Mouse (Mus musculus): ENCODE results near the gene Usp7.

Usp7 gene

DNA sequence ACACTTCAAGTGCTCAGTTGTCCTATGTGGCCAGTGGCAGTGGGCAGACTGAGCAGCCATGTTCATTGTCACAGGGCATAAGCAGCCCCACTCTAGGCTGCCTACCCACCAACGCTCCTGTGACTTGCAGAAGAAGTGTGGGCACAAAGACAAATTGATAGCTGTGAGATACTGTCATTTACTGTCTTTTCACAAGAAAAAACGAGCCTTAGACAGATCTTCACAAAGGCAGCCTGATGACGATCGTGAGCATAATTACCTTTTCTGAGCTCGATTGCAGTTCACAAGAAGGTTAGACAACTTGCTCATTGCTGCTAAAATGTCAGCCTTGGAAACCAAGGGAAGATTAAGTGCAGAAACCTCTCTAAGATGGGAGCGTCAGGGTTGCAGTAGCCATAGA lies 137.0 kb downstream of the Usp7 start:
- in situ Hi-C loops (cut with MboI, MseI): no loop called here

DNA sequence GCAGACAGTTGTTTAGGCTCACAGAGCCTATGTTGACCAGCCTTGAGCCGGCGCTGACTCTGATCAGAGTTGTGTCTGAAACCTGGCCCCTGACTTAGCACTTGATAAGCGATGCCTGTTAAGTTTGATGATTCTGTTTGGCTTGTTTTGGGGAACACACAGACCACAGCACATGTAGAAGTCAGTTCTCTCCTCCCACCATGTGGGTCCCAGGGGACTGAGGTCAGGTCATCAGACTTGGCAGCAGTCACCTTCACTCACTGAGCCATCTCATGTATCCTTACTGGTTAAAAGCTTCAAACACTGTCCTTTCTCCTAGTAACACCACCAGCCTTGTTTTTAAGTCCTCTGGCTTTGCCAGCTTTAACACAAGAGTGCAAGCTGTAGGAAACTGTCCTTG lies 142.1 kb downstream of the Usp7 start:
- in situ Hi-C loops (cut with MboI, MseI): no loop called here

DNA sequence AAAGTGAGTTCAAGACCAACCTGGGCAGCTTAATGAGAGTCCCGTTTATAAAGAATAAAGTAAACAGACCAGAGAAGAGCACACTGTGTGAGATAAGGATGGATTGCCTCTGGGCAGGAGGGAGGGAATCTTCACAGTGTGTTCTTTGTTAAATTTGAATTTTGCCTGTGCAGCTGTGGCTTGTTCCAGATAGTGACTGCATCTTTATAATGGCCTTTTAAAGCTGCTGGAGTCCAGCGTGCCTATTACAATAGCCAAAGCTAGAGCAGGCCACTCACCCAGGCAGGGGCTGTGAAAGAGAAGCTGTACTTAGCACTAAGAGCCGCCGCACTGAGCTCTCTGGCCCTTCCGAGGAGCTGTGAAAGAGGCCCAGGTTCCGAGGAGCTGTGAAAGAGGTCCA lies 146.6 kb downstream of the Usp7 start:
- in situ Hi-C loops (cut with MboI, MseI): no loop called here

DNA sequence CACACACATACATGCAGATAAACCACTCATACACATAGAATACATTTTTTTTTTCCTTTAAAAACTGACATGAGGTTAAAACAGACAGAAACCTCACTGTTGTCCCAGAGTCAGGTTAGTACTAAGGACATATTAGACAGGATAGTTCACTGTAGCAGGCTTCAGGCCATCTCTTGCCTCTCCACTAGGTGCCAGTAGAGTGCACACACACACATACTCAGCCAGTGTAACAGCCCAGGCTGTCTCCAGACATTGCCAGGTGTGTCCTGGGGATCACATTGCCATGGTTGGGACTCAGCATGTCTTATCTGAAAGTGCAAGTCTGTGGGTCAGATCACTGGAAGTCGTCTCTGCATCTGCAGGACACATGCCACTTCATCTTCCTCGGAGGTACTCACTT lies 148.3 kb downstream of the Usp7 start:
- in situ Hi-C loops (cut with MboI, MseI): no loop called here
